Mouse (Mus musculus) heart, postnatal 10 days (tissue): ENCODE measurements around the gene Mthfd1l. TPM values are rescaled to one million over a fixed set of nuclear protein-coding genes. Genes with fewer than 3 reads are reported as not detected.

Experiments
- DNase-seq, 2 experiments: peaks; one replicate each; pipeline ENCODE4 v3.0.0; 2021
- intact Hi-C: fragments of 180-260 bp; cut with DNase I; formaldehyde crosslinking; loops from one replicate; pipeline ENCODE4 v1.15.1; 2025
- total RNA-seq, 2 experiments: library from RNA; stranded (reverse); gene quantifications; 2 replicates each; pipeline ENCODE4 v1.2.3; 2021

Mthfd1l gene
- total RNA-seq = 1 to 10 TPM; 3.4 to 4.3 TPM

- DNase-seq = peak; percentile 83 to 87
- intact Hi-C loops = no loop called here
Observed at GRCm38 (mm10) chr10:3972981-3973588, at the start of gene Mthfd1l. Gene Mthfd1l, plus strand, starts transcription at chr10:3973118.

- DNase-seq = no peak
- intact Hi-C loops = no loop called here
Observed at GRCm38 (mm10) chr10:3928008-3928545, 44.8 kb upstream of the Mthfd1l start.

GRCm38 (mm10) chr10:3931831-3932230 lies 41.1 kb upstream of the Mthfd1l start:
- intact Hi-C loops = no loop called here
- no peak for DNase-seq

GRCm38 (mm10) chr10:3933311-3933940 lies 39.5 kb upstream of the Mthfd1l start:
- DNase-seq = no peak
- intact Hi-C loops = no loop called here

GRCm38 (mm10) chr10:3936864-3937263 lies 36.1 kb upstream of the Mthfd1l start:
- DNase-seq = no peak
- intact Hi-C loops = no loop called here

- intact Hi-C loops = loop anchor here (2.0 to 5.0 kb wide), 2 partner anchors 133 to 608 kb away; no protein-coding TSS in a partner anchor
- DNase-seq = no peak
Observed at GRCm38 (mm10) chr10:3939895-3940595, 32.9 kb upstream of the Mthfd1l start.

- no peak for DNase-seq
- intact Hi-C loops = loop anchor here (2.0 to 5.0 kb wide), 2 partner anchors 134 to 608 kb away; no protein-coding TSS in a partner anchor
Observed at GRCm38 (mm10) chr10:3940596-3940975, 32.3 kb upstream of the Mthfd1l start.

GRCm38 (mm10) chr10:3941054-3941757 lies 31.7 kb upstream of the Mthfd1l start:
- intact Hi-C loops = loop anchor here (2.0 to 5.0 kb wide), 2 partner anchors 134 to 609 kb away; no protein-coding TSS in a partner anchor
- peak; percentile 40 to 42 for DNase-seq

GRCm38 (mm10) chr10:3942289-3942688 lies 30.6 kb upstream of the Mthfd1l start:
- DNase-seq = no peak
- intact Hi-C loops = loop anchor here (2.0 to 5.0 kb wide), 2 partner anchors 201 to 610 kb away; partner anchors contain the start of gene Plekhg1

GRCm38 (mm10) chr10:3943492-3944395 lies 29.2 kb upstream of the Mthfd1l start:
- intact Hi-C loops = loop anchor here (1.0 to 5.0 kb wide), 4 partner anchors 203 to 611 kb away; partner anchors contain the start of gene Plekhg1

GRCm38 (mm10) chr10:3946871-3947270 lies 26.0 kb upstream of the Mthfd1l start:
- intact Hi-C loops = no loop called here
- no peak for DNase-seq

More at GRCm38 (mm10) chr10:3943492-3944395, 29.2 kb upstream of the Mthfd1l start:
- DNase-seq = peak; percentile 75 to 91

GRCm38 (mm10) chr10:3947346-3947745 lies 25.6 kb upstream of the Mthfd1l start:
- DNase-seq = no peak
- intact Hi-C loops = no loop called here

GRCm38 (mm10) chr10:3949306-3949705 lies 23.6 kb upstream of the Mthfd1l start:
- intact Hi-C loops = no loop called here
- no peak for DNase-seq

- DNase-seq = no peak
- intact Hi-C loops = no loop called here
Observed at GRCm38 (mm10) chr10:3956471-3956870, 16.4 kb upstream of the Mthfd1l start.

GRCm38 (mm10) chr10:3958591-3958990 lies 14.3 kb upstream of the Mthfd1l start:
- no peak for DNase-seq
- intact Hi-C loops = no loop called here

- no peak for DNase-seq
- intact Hi-C loops = no loop called here
Observed at GRCm38 (mm10) chr10:3969026-3969425, 3.9 kb upstream of the Mthfd1l start.

GRCm38 (mm10) chr10:3972237-3972636 lies 681 bp upstream of the Mthfd1l start:
- intact Hi-C loops = no loop called here
- no peak for DNase-seq

- peak; percentile 92 to 93 for DNase-seq
- intact Hi-C loops = no loop called here
Observed at GRCm38 (mm10) chr10:3973589-3974070, 712 bp downstream of the Mthfd1l start.

GRCm38 (mm10) chr10:3974380-3974779 lies 1.5 kb downstream of the Mthfd1l start:
- DNase-seq = no peak
- intact Hi-C loops = no loop called here
